Mouse (Mus musculus) heart, adult 2 months (tissue): ENCODE measurements around the gene Lpcat2. TPM values are rescaled to one million over a fixed set of nuclear protein-coding genes. Genes with fewer than 3 reads are reported as not detected.

Experiments used
- DNase-seq, 2 experiments: peaks; one replicate each; pipeline ENCODE4 v3.0.0; 2021
- H3K27ac ChIP-seq: fragments of 200-600 bp; 2 replicates; pipeline ENCODE4 v1.8.1; 2022
- H3K27me3 ChIP-seq: fragments of 200-500 bp; 2 replicates; pipeline ENCODE4 v1.6.1; 2012; ENCODE audit warnings: mild to moderate bottlenecking, low read length, inconsistent platforms, mixed read lengths; ENCODE audit not compliant: control insufficient read depth, insufficient read depth
- H3K36me3 ChIP-seq: fragments of 200-500 bp; 2 replicates; pipeline ENCODE4 v1.6.1; 2012; ENCODE audit warnings: low read length, inconsistent platforms; ENCODE audit not compliant: control insufficient read depth, insufficient read depth
- H3K4me1 ChIP-seq: fragments of 200-500 bp; 2 replicates; pipeline ENCODE4 v1.6.1; 2011; ENCODE audit warnings: low read length; ENCODE audit not compliant: control insufficient read depth, insufficient read depth
- H3K4me3 ChIP-seq: fragments of 200-600 bp; 2 replicates; pipeline ENCODE4 v1.8.1; 2022
- H3K79me2 ChIP-seq: fragments of 200-500 bp; replicated peaks from 2 replicates; pipeline ENCODE4 v1.6.1; 2012; ENCODE audit warnings: mild to moderate bottlenecking, inconsistent platforms, low read length, moderate library complexity, mixed read lengths; ENCODE audit not compliant: control insufficient read depth, insufficient read depth
- H3K9ac ChIP-seq: fragments of 200-500 bp; 2 replicates; pipeline ENCODE4 v1.6.1; 2012; ENCODE audit warnings: low read depth, mild to moderate bottlenecking, control low read depth, inconsistent platforms, low read length, mixed read lengths
- CTCF ChIP-seq: fragments of 200-600 bp; IDR thresholded peaks from 2 replicates; pipeline ENCODE4 v1.8.1; 2022; ENCODE audit warnings: antibody characterized with exemption, mild to moderate bottlenecking, moderate library complexity
- EP300 ChIP-seq: fragments of 200-500 bp; IDR thresholded peaks from 2 replicates; pipeline ENCODE4 v1.6.1; 2011; ENCODE audit warnings: low read depth, low read length, control low read depth; ENCODE audit not compliant: insufficient read depth
- POLR2A ChIP-seq: fragments of 200-500 bp; IDR thresholded peaks from 2 replicates; pipeline ENCODE4 v1.6.1; 2011; ENCODE audit warnings: mild to moderate bottlenecking, low read depth, low read length, control low read depth; ENCODE audit not compliant: insufficient read depth
- WGBS: fragments of 180-500 bp; shearing (Covaris S2); methylation state at CpG from one replicate; pipeline ENCODE4 v1.1.7; 2018; 5-methylcytosine and 5-hydroxymethylcytosine counted together
- intact Hi-C: fragments of 180-260 bp; cut with DNase I; formaldehyde crosslinking; loops from one replicate; pipeline ENCODE4 v1.15.1; 2025
- polyA plus RNA-seq: library from polyadenylated mRNA; depleted of rRNA; stranded (reverse); fragments of >200 nt; gene quantifications from 2 replicates; pipeline ENCODE4 v1.2.3, GENCODE M21; 2012
- total RNA-seq, 2 experiments: library from RNA; stranded (reverse); gene quantifications; 2 replicates each; pipeline ENCODE4 v1.2.3; 2021

Lpcat2 gene
- total and polyA plus RNA-seq, 3 experiments: 0.72 to 1.4 (median 0.89) TPM

GRCm38 (mm10) chr8:92921768-92922167 is 66.6 kb downstream of the Lpcat2 start:
- TF ChIP-seq POLR2A: no peak
- no peak for TF ChIP-seq EP300
- no peak for TF ChIP-seq CTCF
- intact Hi-C loops: no loop called here
- Histone ChIP-seq H3K27ac (no peak overlapping the region), H3K79me2 (no peaks in the 10 kb centered on the region), H3K4me3 (no peak overlapping the region), H3K27me3 (no peaks in the 10 kb centered on the region), H3K9ac (no peak overlapping the region), H3K36me3 (no peaks in the 10 kb centered on the region), H3K4me1 (no peaks in the 10 kb centered on the region)
- no peak for DNase-seq
- WGBS: 89% methylated on average over 3 of the region's 3 CpGs

- Histone ChIP-seq H3K36me3 (no peaks in the 10 kb centered on the region), H3K27ac (no peak overlapping the region), H3K4me3 (no peak overlapping the region), H3K27me3 (no peaks in the 10 kb centered on the region), H3K79me2 (no peaks in the 10 kb centered on the region), H3K9ac (no peak overlapping the region), H3K4me1 (no peaks in the 10 kb centered on the region)
- WGBS: 58% methylated on average over 4 of the region's 4 CpGs
- intact Hi-C loops: no loop called here
- TF ChIP-seq CTCF: no peak
- no peak for TF ChIP-seq POLR2A
- no peak for TF ChIP-seq EP300
- DNase-seq: no peak
These were observed 73.8 kb downstream of the Lpcat2 start for GRCm38 (mm10) chr8:92928986-92929385.

GRCm38 (mm10) chr8:92938056-92938455 is 82.9 kb downstream of the Lpcat2 start:
- no peaks in the 10 kb centered on the region for H3K27me3 ChIP-seq
- H3K27ac ChIP-seq: no peak overlapping the region
- TF ChIP-seq CTCF (no peak), POLR2A (no peak), EP300 (no peak)
- no peak overlapping the region for H3K4me3 ChIP-seq
- H3K79me2 ChIP-seq: no peaks in the 10 kb centered on the region
- intact Hi-C loops: no loop called here
- no peak for DNase-seq
- H3K4me1 ChIP-seq: no peaks in the 10 kb centered on the region
- no peaks in the 10 kb centered on the region for H3K36me3 ChIP-seq
- 54% methylated on average over 4 of the region's 4 CpGs for WGBS
- no peak overlapping the region for H3K9ac ChIP-seq

GRCm38 (mm10) chr8:92949071-92949470 is 93.9 kb downstream of the Lpcat2 start:
- Histone ChIP-seq H3K9ac (no peak overlapping the region), H3K4me1 (no peaks in the 10 kb centered on the region), H3K79me2 (no peaks in the 10 kb centered on the region), H3K27me3 (no peaks in the 10 kb centered on the region), H3K27ac (no peak overlapping the region), H3K36me3 (no peaks in the 10 kb centered on the region), H3K4me3 (no peak overlapping the region)
- DNase-seq: no peak
- WGBS: 61% methylated on average over 4 of the region's 4 CpGs
- intact Hi-C loops: no loop called here
- TF ChIP-seq EP300: no peak
- TF ChIP-seq POLR2A: no peak
- no peak for TF ChIP-seq CTCF

- no peak for TF ChIP-seq CTCF
- no peak for TF ChIP-seq EP300
- TF ChIP-seq POLR2A: no peak
- Histone ChIP-seq H3K9ac (no peak overlapping the region), H3K4me3 (no peak overlapping the region), H3K27me3 (no peaks in the 10 kb centered on the region), H3K27ac (no peak overlapping the region), H3K4me1 (no peaks in the 10 kb centered on the region), H3K36me3 (no peaks in the 10 kb centered on the region), H3K79me2 (no peaks in the 10 kb centered on the region)
- 68% methylated on average over 12 of the region's 12 CpGs for WGBS
- DNase-seq: no peak
- intact Hi-C loops: no loop called here
These were observed 95.7 kb downstream of the Lpcat2 start for GRCm38 (mm10) chr8:92950639-92951371.

GRCm38 (mm10) chr8:92954044-92954443 is 98.9 kb downstream of the Lpcat2 start:
- WGBS: 71% methylated on average over 5 of the region's 5 CpGs
- TF ChIP-seq CTCF (no peak), EP300 (no peak), POLR2A (no peak)
- H3K36me3 ChIP-seq: no peaks in the 10 kb centered on the region
- no peaks in the 10 kb centered on the region for H3K79me2 ChIP-seq
- no peak overlapping the region for H3K4me3 ChIP-seq
- H3K9ac ChIP-seq: no peak overlapping the region
- intact Hi-C loops: no loop called here
- no peaks in the 10 kb centered on the region for H3K27me3 ChIP-seq
- H3K27ac ChIP-seq: no peak overlapping the region
- DNase-seq: no peak
- no peaks in the 10 kb centered on the region for H3K4me1 ChIP-seq
